Mouse (Mus musculus): ENCODE results near the gene Abca12.

GRCm38 (mm10) chr1:71296585-71296984 lies 118.1 kb downstream of the Abca12 start:
- TF ChIP-seq CTCF (IDR thresholded peaks at IDR 0.05; ENCODE audit: low read depth, low read length) (no peak), POLR2A (IDR thresholded peaks at IDR 0.05; ENCODE audit: extremely low read depth, insufficient read depth, low read length) (no peak)
